Mouse (Mus musculus): Measurements from ENCODE around the gene Ldlrap1.

DNA sequence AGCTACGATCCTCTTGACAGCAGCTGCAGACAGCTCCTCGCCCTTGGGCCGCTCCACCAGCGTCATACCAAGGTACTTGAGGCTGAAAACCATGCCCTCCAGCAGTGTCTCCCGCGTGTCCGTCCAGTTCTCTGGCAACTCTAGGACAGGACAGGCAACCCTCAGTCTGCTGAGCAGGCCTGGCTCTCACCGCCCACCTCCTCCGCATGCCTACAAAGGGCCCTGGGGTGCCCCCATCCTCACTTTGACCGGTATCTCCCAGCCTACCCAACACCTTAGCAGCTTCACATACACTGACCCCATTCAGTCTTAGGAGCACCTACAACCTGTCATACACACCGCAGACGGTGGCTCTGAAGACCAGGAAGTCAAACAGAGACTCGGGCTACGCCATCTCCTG is 8.9 kb downstream of the Ldlrap1 start:
- no peak for TF ChIP-seq CTCF (IDR thresholded peaks at IDR 0.05)
- no peak for TF ChIP-seq POLR2A (IDR thresholded peaks at IDR 0.05; ENCODE audit: insufficient read depth, low read depth, low read length)
